Mouse (Mus musculus) CH12.LX (cell line): ENCODE results near the gene Bmp7.

Experiments used
- CHD2 ChIP-seq: IDR thresholded peaks from 2 replicates; pipeline ENCODE4 v1.6.1; 2011; ENCODE audit warnings: low read length, improper control_type of control experiment
- CTCF ChIP-seq, 2 experiments: IDR thresholded peaks in 1 of 2; conservative IDR thresholded peaks in 1 of 2; 2 replicates each; pipeline ENCODE4 v1.5.1; 2011 to 2012; ENCODE audit warnings: low read depth in 2 of 2, low read length in 2 of 2, improper control_type of control experiment in 1 of 2, inconsistent platforms in 1 of 2, mild to moderate bottlenecking in 1 of 2, moderate library complexity in 1 of 2
- EP300 ChIP-seq: IDR thresholded peaks from 2 replicates; pipeline ENCODE4 v1.6.1; 2011; ENCODE audit warnings: low read length, improper control_type of control experiment
- ETS1 ChIP-seq: conservative IDR thresholded peaks from 2 replicates; pipeline ENCODE4 v1.6.1; 2012; ENCODE audit warnings: low read depth, mild to moderate bottlenecking, inconsistent platforms, low read length, improper control_type of control experiment, moderate library complexity
- HCFC1 ChIP-seq: IDR thresholded peaks from 2 replicates; pipeline ENCODE4 v1.6.1; 2012; ENCODE audit warnings: low read depth, mild to moderate bottlenecking, inconsistent platforms, low read length, improper control_type of control experiment
- JUN ChIP-seq: IDR thresholded peaks from 2 replicates; pipeline ENCODE4 v1.6.1; 2011; ENCODE audit warnings: low read depth, mild to moderate bottlenecking, low read length, improper control_type of control experiment, moderate library complexity; ENCODE audit not compliant: insufficient read depth
- MAX ChIP-seq: IDR thresholded peaks from 2 replicates; pipeline ENCODE4 v1.6.1; 2011; ENCODE audit warnings: low read length, improper control_type of control experiment
- PAX5 ChIP-seq: IDR thresholded peaks from 2 replicates; pipeline ENCODE4 v1.6.1; 2012; ENCODE audit warnings: low read length, inconsistent platforms, mixed read lengths
- POLR2A ChIP-seq: IDR thresholded peaks from 2 replicates; pipeline ENCODE4 v1.6.1; 2011; ENCODE audit warnings: low read depth, mild to moderate bottlenecking, improper control_type of control experiment, low read length
- RCOR1 ChIP-seq: conservative IDR thresholded peaks from 2 replicates; pipeline ENCODE4 v1.6.1; 2012; ENCODE audit warnings: low read depth, mild to moderate bottlenecking, inconsistent platforms, low read length, improper control_type of control experiment
- TCF12 ChIP-seq: IDR thresholded peaks from 2 replicates; pipeline ENCODE4 v1.6.1; 2014; ENCODE audit warnings: low read depth, mild to moderate bottlenecking, inconsistent platforms, low read length, improper control_type of control experiment
- USF2 ChIP-seq: conservative IDR thresholded peaks from 2 replicates; pipeline ENCODE4 v1.6.1; 2011; ENCODE audit warnings: low read depth, low read length, improper control_type of control experiment
- ZNF384 ChIP-seq: IDR thresholded peaks from 2 replicates; pipeline ENCODE4 v1.6.1; 2012; ENCODE audit warnings: low read depth, low read length, improper control_type of control experiment, inconsistent platforms

- no peak for TF ChIP-seq POLR2A
- no peak for TF ChIP-seq TCF12
- no peak for TF ChIP-seq JUN
- TF ChIP-seq CTCF (conservative IDR thresholded peaks at IDR 0.05 in 1 of 2, IDR thresholded peaks at IDR 0.05 in 1 of 2; ENCODE audit: low read depth in 2 of 2, low read length in 2 of 2): no peak
- no peak for TF ChIP-seq USF2
- no peak for TF ChIP-seq CHD2
- TF ChIP-seq RCOR1: no peak
- no peak for TF ChIP-seq ETS1
- no peak for TF ChIP-seq EP300
- TF ChIP-seq ZNF384: no peak
- TF ChIP-seq HCFC1: no peak
- no peak for TF ChIP-seq PAX5
- TF ChIP-seq MAX: no peak
Measured at GRCm38 (mm10) chr2:172866356-172866755, 73.8 kb downstream of the Bmp7 start.
